Mouse (Mus musculus) MEL (cell line): ENCODE results near the gene Akap5. TPM values are rescaled to one million over a fixed set of nuclear protein-coding genes. Genes with fewer than 3 reads are reported as not detected.

ENCODE experiments used
- DNase-seq: peaks from one replicate; pipeline ENCODE4 v3.0.0; 2011; ENCODE audit warnings: low read depth, low spot score
- H3K27ac ChIP-seq: 2 replicates; pipeline ENCODE4 v1.5.1; 2012; ENCODE audit warnings: low read depth, mild to moderate bottlenecking, control low read depth, low read length, moderate library complexity; ENCODE audit not compliant: control insufficient read depth
- H3K27me3 ChIP-seq, 2 experiments: fragments of 150-350 bp in 1 of 2; sonication (generic) in 1 of 2; 2 replicates each; pipeline ENCODE4 v1.6.1; 2012; ENCODE audit warnings: low read length in 2 of 2, mild to moderate bottlenecking in 2 of 2, improper control_type of control experiment in 1 of 2, moderate library complexity in 1 of 2; ENCODE audit not compliant: insufficient read depth in 2 of 2, control insufficient read depth in 1 of 2
- H3K36me3 ChIP-seq, 2 experiments: 2 replicates each; pipeline ENCODE4 v1.6.1; 2012 to 2014; ENCODE audit warnings: low read length in 2 of 2, improper control_type of control experiment in 1 of 2, inconsistent platforms in 1 of 2, mild to moderate bottlenecking in 1 of 2; ENCODE audit not compliant: insufficient read depth in 2 of 2, control insufficient read depth in 1 of 2
- H3K4me1 ChIP-seq, 2 experiments: fragments of 150-350 bp in 1 of 2; sonication (generic) in 1 of 2; 2 replicates each; pipeline ENCODE4 v1.6.1; 2012; ENCODE audit warnings: low read length in 2 of 2, improper control_type of control experiment in 1 of 2, mild to moderate bottlenecking in 1 of 2; ENCODE audit not compliant: insufficient read depth in 2 of 2, control insufficient read depth in 1 of 2
- H3K4me3 ChIP-seq, 2 experiments: fragments of 150-350 bp in 1 of 2; sonication (generic) in 1 of 2; 2 replicates each; pipeline ENCODE4 v1.5.1; 2012; ENCODE audit warnings: low read depth in 2 of 2, low read length in 2 of 2, mild to moderate bottlenecking in 2 of 2, moderate library complexity in 2 of 2, control low read depth in 1 of 2, improper control_type of control experiment in 1 of 2; ENCODE audit not compliant: control insufficient read depth in 1 of 2, insufficient read depth in 1 of 2
- H3K79me2 ChIP-seq: 2 replicates; pipeline ENCODE4 v1.6.1; 2012; ENCODE audit warnings: mild to moderate bottlenecking, low read length, moderate library complexity; ENCODE audit not compliant: control insufficient read depth, poor library complexity, insufficient read depth
- H3K9ac ChIP-seq: 2 replicates; pipeline ENCODE4 v1.6.1; 2012; ENCODE audit warnings: low read depth, mild to moderate bottlenecking, control low read depth, low read length, moderate library complexity; ENCODE audit not compliant: control insufficient read depth, poor library complexity, severe bottlenecking
- H3K9me3 ChIP-seq: fragments of 150-350 bp; sonication (generic); replicated peaks from 2 replicates; pipeline ENCODE4 v1.6.1; 2012; ENCODE audit warnings: mild to moderate bottlenecking, low read length, improper control_type of control experiment, moderate library complexity; ENCODE audit not compliant: insufficient read depth
- CHD1 ChIP-seq: IDR thresholded peaks from 2 replicates; pipeline ENCODE4 v1.6.1; 2012; ENCODE audit warnings: low read depth, mild to moderate bottlenecking, inconsistent platforms, low read length, improper control_type of control experiment
- CHD2 ChIP-seq: IDR thresholded peaks from 2 replicates; pipeline ENCODE4 v1.6.1; 2011; ENCODE audit warnings: low read length, improper control_type of control experiment
- CTCF ChIP-seq, 3 experiments: IDR thresholded peaks in 2 of 3; conservative IDR thresholded peaks in 1 of 3; 2 replicates each; pipeline ENCODE4 v1.5.1; 2011 to 2012; ENCODE audit warnings: low read length in 3 of 3, low read depth in 2 of 3, mild to moderate bottlenecking in 2 of 3, improper control_type of control experiment in 1 of 3, inconsistent platforms in 1 of 3, mixed read lengths in 1 of 3, moderate library complexity in 1 of 3; ENCODE audit not compliant: control insufficient read depth in 1 of 3, insufficient read depth in 1 of 3, poor library complexity in 1 of 3, severe bottlenecking in 1 of 3
- E2F4 ChIP-seq: IDR thresholded peaks from 2 replicates; pipeline ENCODE4 v1.6.1; 2011; ENCODE audit warnings: low read depth, low read length, improper control_type of control experiment, borderline replicate concordance
- ELF1 ChIP-seq: IDR thresholded peaks from 2 replicates; pipeline ENCODE4 v1.6.1; 2014; ENCODE audit warnings: low read depth, mild to moderate bottlenecking, inconsistent platforms, low read length, improper control_type of control experiment, moderate library complexity
- EP300 ChIP-seq, 2 experiments: IDR thresholded peaks; 2 replicates each; pipeline ENCODE4 v1.6.1; 2011; ENCODE audit warnings: improper control_type of control experiment in 2 of 2, low read length in 2 of 2, low read depth in 1 of 2, mild to moderate bottlenecking in 1 of 2
- ETS1 ChIP-seq: IDR thresholded peaks from 2 replicates; pipeline ENCODE4 v1.6.1; 2012; ENCODE audit warnings: low read depth, mild to moderate bottlenecking, inconsistent platforms, low read length, improper control_type of control experiment, moderate library complexity
- GABPA ChIP-seq: IDR thresholded peaks from 2 replicates; pipeline ENCODE4 v1.6.1; 2012; ENCODE audit warnings: low read depth, mild to moderate bottlenecking, inconsistent platforms, low read length, improper control_type of control experiment, moderate library complexity
- GATA1 ChIP-seq: IDR thresholded peaks from 2 replicates; pipeline ENCODE4 v1.6.1; 2011; ENCODE audit warnings: low read depth, low read length, improper control_type of control experiment
- HCFC1 ChIP-seq: IDR thresholded peaks from 2 replicates; pipeline ENCODE4 v1.6.1; 2012; ENCODE audit warnings: low read depth, mild to moderate bottlenecking, inconsistent platforms, low read length, improper control_type of control experiment, moderate library complexity
- JUND ChIP-seq: IDR thresholded peaks from 2 replicates; pipeline ENCODE4 v1.6.1; 2011; ENCODE audit warnings: low read depth, mild to moderate bottlenecking, improper control_type of control experiment, low read length
- KAT2A ChIP-seq: conservative IDR thresholded peaks from 2 replicates; pipeline ENCODE4 v1.6.1; 2012; ENCODE audit warnings: low read depth, low read length, improper control_type of control experiment, inconsistent platforms
- MAX ChIP-seq: IDR thresholded peaks from 2 replicates; pipeline ENCODE4 v1.6.1; 2011; ENCODE audit warnings: low read length, improper control_type of control experiment
- MAZ ChIP-seq: IDR thresholded peaks from 2 replicates; pipeline ENCODE4 v1.6.1; 2012; ENCODE audit warnings: low read depth, mild to moderate bottlenecking, inconsistent platforms, low read length, improper control_type of control experiment
- MEF2A ChIP-seq: IDR thresholded peaks from 2 replicates; pipeline ENCODE4 v1.6.1; 2014; ENCODE audit warnings: low read depth, mild to moderate bottlenecking, inconsistent platforms, low read length, improper control_type of control experiment; ENCODE audit not compliant: poor library complexity, insufficient replicate concordance, severe bottlenecking; ENCODE audit errors: extremely low read depth
- MXI1 ChIP-seq: IDR thresholded peaks from 2 replicates; pipeline ENCODE4 v1.6.1; 2011; ENCODE audit warnings: mild to moderate bottlenecking, low read depth, low read length, improper control_type of control experiment
- MYB ChIP-seq: IDR thresholded peaks from 2 replicates; pipeline ENCODE4 v1.6.1; 2011; ENCODE audit warnings: mild to moderate bottlenecking, low read depth, low read length, improper control_type of control experiment
- MYC ChIP-seq: IDR thresholded peaks from 2 replicates; pipeline ENCODE4 v1.6.1; 2011; ENCODE audit warnings: low read depth, mild to moderate bottlenecking, low read length, improper control_type of control experiment, moderate library complexity
- NELFE ChIP-seq: IDR thresholded peaks from 2 replicates; pipeline ENCODE4 v1.6.1; 2011; ENCODE audit warnings: low read depth, low read length, improper control_type of control experiment
- NRF1 ChIP-seq: IDR thresholded peaks from 2 replicates; pipeline ENCODE4 v1.6.1; 2014; ENCODE audit warnings: low read depth, mild to moderate bottlenecking, inconsistent platforms, low read length, improper control_type of control experiment, moderate library complexity; ENCODE audit not compliant: poor library complexity, insufficient read depth, severe bottlenecking
- POLR2A ChIP-seq, 2 experiments: IDR thresholded peaks; 2 replicates each; pipeline ENCODE4 v1.6.1; 2011 to 2012; ENCODE audit warnings: low read length in 2 of 2, mild to moderate bottlenecking in 2 of 2, control low read depth in 1 of 2, improper control_type of control experiment in 1 of 2, low read depth in 1 of 2, moderate library complexity in 1 of 2; ENCODE audit not compliant: control insufficient read depth in 1 of 2, insufficient read depth in 1 of 2, poor library complexity in 1 of 2
- POLR2AphosphoS2 ChIP-seq: IDR thresholded peaks from 2 replicates; pipeline ENCODE4 v1.6.1; 2011; ENCODE audit warnings: low read length, improper control_type of control experiment
- POLR2AphosphoS5 ChIP-seq: IDR thresholded peaks from 2 replicates; pipeline ENCODE4 v1.6.1; 2012; ENCODE audit warnings: low read depth, borderline replicate concordance, mild to moderate bottlenecking, inconsistent platforms, low read length, moderate library complexity, mixed read lengths
- RAD21 ChIP-seq: IDR thresholded peaks from 2 replicates; pipeline ENCODE4 v1.6.1; 2011; ENCODE audit warnings: mild to moderate bottlenecking, low read depth, low read length, improper control_type of control experiment
- RCOR1 ChIP-seq: IDR thresholded peaks from 2 replicates; pipeline ENCODE4 v1.6.1; 2012; ENCODE audit warnings: low read depth, mild to moderate bottlenecking, inconsistent platforms, low read length, improper control_type of control experiment
- SIN3A ChIP-seq: IDR thresholded peaks from 2 replicates; pipeline ENCODE4 v1.6.1; 2012; ENCODE audit warnings: low read length, improper control_type of control experiment, inconsistent platforms
- SMC3 ChIP-seq: IDR thresholded peaks from 2 replicates; pipeline ENCODE4 v1.6.1; 2011; ENCODE audit warnings: low read depth, low read length, improper control_type of control experiment
- TBP ChIP-seq: IDR thresholded peaks from 2 replicates; pipeline ENCODE4 v1.8.0; 2011; ENCODE audit warnings: low read depth, low read length, improper control_type of control experiment
- TCF12 ChIP-seq: IDR thresholded peaks from 2 replicates; pipeline ENCODE4 v1.6.1; 2014; ENCODE audit warnings: low read depth, mild to moderate bottlenecking, inconsistent platforms, low read length, improper control_type of control experiment, moderate library complexity
- UBTF ChIP-seq: IDR thresholded peaks from 2 replicates; pipeline ENCODE4 v1.6.1; 2012; ENCODE audit warnings: low read depth, mild to moderate bottlenecking, inconsistent platforms, low read length, improper control_type of control experiment, moderate library complexity, borderline replicate concordance; ENCODE audit not compliant: insufficient read depth
- USF1 ChIP-seq: IDR thresholded peaks from 2 replicates; pipeline ENCODE4 v1.6.1; 2014; ENCODE audit warnings: low read depth, mild to moderate bottlenecking, inconsistent platforms, low read length, improper control_type of control experiment, moderate library complexity
- USF2 ChIP-seq, 2 experiments: IDR thresholded peaks; 2 replicates each; pipeline ENCODE4 v1.6.1; 2011 to 2012; ENCODE audit warnings: improper control_type of control experiment in 2 of 2, low read length in 2 of 2, borderline replicate concordance in 1 of 2, inconsistent platforms in 1 of 2, low read depth in 1 of 2, mild to moderate bottlenecking in 1 of 2; ENCODE audit not compliant: insufficient read depth in 1 of 2
- ZC3H11A ChIP-seq: IDR thresholded peaks from 2 replicates; pipeline ENCODE4 v1.6.1; 2012; ENCODE audit warnings: low read depth, mild to moderate bottlenecking, inconsistent platforms, low read length, improper control_type of control experiment
- ZKSCAN1 ChIP-seq: IDR thresholded peaks from 2 replicates; pipeline ENCODE4 v1.6.1; 2012; ENCODE audit warnings: low read depth, mild to moderate bottlenecking, inconsistent platforms, low read length, improper control_type of control experiment, moderate library complexity
- ZNF384 ChIP-seq: IDR thresholded peaks from 2 replicates; pipeline ENCODE4 v1.6.1; 2012; ENCODE audit warnings: low read depth, mild to moderate bottlenecking, inconsistent platforms, low read length, improper control_type of control experiment
- polyA plus RNA-seq, 2 experiments: library from polyadenylated mRNA; stranded (reverse) in 1 of 2; unstranded in 1 of 2; fragments of >175 nt in 1 of 2; fragments of >200 nt in 1 of 2; gene quantifications; 2 replicates each; pipeline versions ENCODE4 v1.2.1 to v1.2.4; 2012; ENCODE audit warnings: low replicate concordance in 2 of 2, low read depth in 1 of 2; ENCODE audit not compliant: insufficient read length in 2 of 2, insufficient read depth in 1 of 2, missing spikeins in 1 of 2
- total RNA-seq: library from RNA; depleted of rRNA; stranded (reverse); fragments of 300-350 nt; gene quantifications from 2 replicates; pipeline ENCODE4 v1.2.3, GENCODE M21; 2012

The Akap5 gene
- total and polyA plus RNA-seq, 3 experiments = 0.65 to 0.69 TPM; not detected in 1

GRCm38 (mm10) chr12:76368201-76368789, 43.6 kb downstream of the Akap5 start (continued):
- TF ChIP-seq MAZ (peak; percentile 42; the same call in 1 of the 2 replicates), MAX (peak; percentile 82), USF1 (peak; percentile 61), RCOR1 (no peak), ZC3H11A (no peak), ZKSCAN1 (no peak), NELFE (peak; percentile 5; the same call in 1 of the 2 replicates), UBTF (no peak), CTCF (IDR thresholded peaks at IDR 0.05 in 2 of 3, conservative IDR thresholded peaks at IDR 0.05 in 1 of 3; ENCODE audit: control insufficient read depth in 1 of 3, insufficient read depth in 1 of 3, low read depth in 2 of 3, low read length in 3 of 3, poor library complexity in 1 of 3, severe bottlenecking in 1 of 3) (no peak), CHD1 (no peak), ETS1 (no peak), RAD21 (no peak), MYC (peak; percentile 79), SMC3 (no peak)

GRCm38 (mm10) chr12:76368790-76369205, 44.1 kb downstream of the Akap5 start:
- Histone ChIP-seq H3K79me2 (peaks cover 80% of the 10 kb centered on the region), H3K9ac (peak overlapping the region; percentile 100), H3K27ac (peak overlapping the region; percentile 97), H3K36me3 (peaks cover 0 to 41% of the 10 kb centered on the region in 2 experiments; a peak in 2 of 4 replicates), H3K4me1 (peaks cover 25 to 35% of the 10 kb centered on the region in 2 experiments), H3K4me3 (peak overlapping the region; percentile 67 to 87), H3K9me3 (no peaks in the 10 kb centered on the region), H3K27me3 (no peaks in the 10 kb centered on the region)
- TF ChIP-seq NELFE (no peak), ZNF384 (no peak), SIN3A (peak; percentile 27), ZKSCAN1 (no peak), POLR2AphosphoS2 (no peak), CHD1 (no peak), KAT2A (no peak), CHD2 (no peak), MAX (no peak), NRF1 (no peak), MYC (no peak), MXI1 (no peak), USF2 (IDR thresholded peaks at IDR 0.05; ENCODE audit: borderline replicate concordance in 1 of 2, insufficient read depth in 1 of 2, low read depth in 1 of 2, low read length in 2 of 2) (no peak), MEF2A (no peak), POLR2A (IDR thresholded peaks at IDR 0.05; ENCODE audit: control insufficient read depth in 1 of 2, insufficient read depth in 1 of 2, low read depth in 1 of 2, low read length in 2 of 2, poor library complexity in 1 of 2) (no peak; a peak in 1 of 4 replicates), EP300 (IDR thresholded peaks at IDR 0.05; ENCODE audit: low read depth in 1 of 2, low read length in 2 of 2) (no peak; a peak in 1 of 4 replicates), GABPA (no peak), HCFC1 (0 out of 2 replicates have a peak, but pooled peaks have one; percentile 1), GATA1 (peak; percentile 84), MYB (no peak), USF1 (no peak), E2F4 (no peak), JUND (no peak), POLR2AphosphoS5 (no peak), TCF12 (no peak; the same call in 1 of the 2 replicates), ELF1 (no peak), TBP (peak; percentile 64; the same call in 1 of the 2 replicates)
- peak; percentile 80 for DNase-seq
